In genomic region chr11:97449601-97450293, GRCm38 (mm10) we compare ENCODE assay signal across 7 mouse cellular contexts. TPM values are rescaled to one million over a fixed set of nuclear protein-coding genes. Genes with fewer than 3 reads are reported as not detected.
DNase-seq lines count a peak whose midpoint lies in the region; ATAC-seq and TF ChIP-seq lines count a peak whose summit lies in the region.

No protein-coding gene starts in this region.

- TF ChIP-seq POLR2A in bone marrow, adult 2 months (IDR thresholded peaks at IDR 0.05; ENCODE audit: borderline replicate concordance, control insufficient read depth, low read depth, low read length): no peak

- peak overlapping the region; percentile 38 for H3K4me3 ChIP-seq in bone marrow, adult 2 months (replicated peaks; ENCODE audit: control insufficient read depth, low read depth, low read length)
- peak overlapping the region; percentile 45 for H3K4me3 ChIP-seq in embryonic facial prominence, embryonic 12.5 days
- H3K4me3 ChIP-seq in limb, embryonic 10.5 days: peak overlapping the region; percentile 51
- H3K4me3 ChIP-seq in midbrain, embryonic 11.5 days (ENCODE audit: low read depth, low read length): peak overlapping the region; percentile 40

- TF ChIP-seq CTCF in bone marrow, adult 2 months (IDR thresholded peaks at IDR 0.05; ENCODE audit: control insufficient read depth, insufficient read depth, low read length): no peak

- peak; percentile 82 for ATAC-seq in embryonic facial prominence, embryonic 12.5 days (ENCODE audit: insufficient number of reproducible peaks, insufficient read depth, low FRiP score, low TSS enrichment)
- peak; percentile 57 for ATAC-seq in granulocyte monocyte progenitor cell, adult 5-6 weeks (replicated peaks; ENCODE audit: poor library complexity, severe bottlenecking)
- ATAC-seq in midbrain, embryonic 11.5 days (ENCODE audit: low FRiP score): peak; percentile 88

- peak overlapping the region; percentile 56 for H3K4me2 ChIP-seq in embryonic facial prominence, embryonic 12.5 days (replicated peaks)
- H3K4me2 ChIP-seq in midbrain, embryonic 11.5 days: peak overlapping the region; percentile 58

- peak overlapping the region; percentile 64 for H3K27ac ChIP-seq in bone marrow, adult 2 months (ENCODE audit: control insufficient read depth, insufficient read depth, low read depth, low read length, poor library complexity)
- H3K27ac ChIP-seq in embryonic facial prominence, embryonic 12.5 days: peak overlapping the region; percentile 81
- H3K27ac ChIP-seq in limb, embryonic 10.5 days: peak overlapping the region; percentile 76
- H3K27ac ChIP-seq in midbrain, embryonic 11.5 days (ENCODE audit: low read depth, low read length): no peak overlapping the region

- H3K9ac ChIP-seq in embryonic facial prominence, embryonic 12.5 days: peak overlapping the region; percentile 51
- peak overlapping the region; percentile 67 for H3K9ac ChIP-seq in midbrain, embryonic 11.5 days (ENCODE audit: low read length)

- H3K36me3 ChIP-seq in embryonic facial prominence, embryonic 12.5 days: peaks cover 77% of the 10 kb centered on the region
- H3K36me3 ChIP-seq in limb, embryonic 10.5 days: peaks cover 92% of the 10 kb centered on the region
- H3K36me3 ChIP-seq in midbrain, embryonic 11.5 days (ENCODE audit: control insufficient read depth, insufficient read depth, low read length): no peaks in the 10 kb centered on the region

- H3K27me3 ChIP-seq in embryonic facial prominence, embryonic 12.5 days: no peaks in the 10 kb centered on the region
- H3K27me3 ChIP-seq in limb, embryonic 10.5 days (ENCODE audit: low read depth, poor library complexity, severe bottlenecking): no peaks in the 10 kb centered on the region
- no peaks in the 10 kb centered on the region for H3K27me3 ChIP-seq in midbrain, embryonic 11.5 days (ENCODE audit: control insufficient read depth, insufficient read depth, low read length)

- H3K9me3 ChIP-seq in embryonic facial prominence, embryonic 12.5 days: no peaks in the 10 kb centered on the region
- H3K9me3 ChIP-seq in limb, embryonic 10.5 days (replicated peaks): no peaks in the 10 kb centered on the region
- no peaks in the 10 kb centered on the region for H3K9me3 ChIP-seq in midbrain, embryonic 11.5 days (ENCODE audit: control insufficient read depth, low read length)

- H3K4me1 ChIP-seq in bone marrow, adult 2 months (ENCODE audit: control insufficient read depth, insufficient read depth, low read length): peaks cover 19% of the 10 kb centered on the region
- peaks cover 32% of the 10 kb centered on the region for H3K4me1 ChIP-seq in embryonic facial prominence, embryonic 12.5 days
- peaks cover 42% of the 10 kb centered on the region for H3K4me1 ChIP-seq in limb, embryonic 10.5 days
- peaks cover 14% of the 10 kb centered on the region for H3K4me1 ChIP-seq in midbrain, embryonic 11.5 days (ENCODE audit: control insufficient read depth, insufficient read depth, low read length)

- peak; percentile 77 for DNase-seq in kidney, adult 11 months
- DNase-seq in limb, embryonic 10.5 days (ENCODE audit: low spot score): peak; percentile 81
- DNase-seq in midbrain, embryonic 11.5 days (ENCODE audit: low spot score, missing footprints): peak; percentile 90
- peak; percentile 42 to 73 for DNase-seq in spleen, postnatal 4 days (ENCODE audit: low spot score in 2 of 2)

- WGBS in bone marrow, adult 2 months: 18% methylated on average over 15 of the region's 15 CpGs
- 11% methylated on average over 15 of the region's 15 CpGs for WGBS in embryonic facial prominence, embryonic 12.5 days
- WGBS in limb, embryonic 10.5 days: 19% methylated on average over 15 of the region's 15 CpGs
- WGBS in midbrain, embryonic 11.5 days: 19% methylated on average over 14 of the region's 15 CpGs

RNA-seq across cellular contexts. Expression of gene Arhgap23, which starts 34.4 kb away (rescaled TPM):
- polyA plus RNA-seq in bone marrow, adult 2 months (2011; ENCODE audit: insufficient read depth, insufficient read length, low replicate concordance, missing spikeins): 32.9 and 39.9 TPM in 2 replicates
- 8.5 and 10.1 TPM in 2 replicates for polyA plus RNA-seq in embryonic facial prominence, embryonic 12.5 days (2016; fragmentation: Nextera tagmentation; extraction: Ambion mirVana)
- total RNA-seq in granulocyte monocyte progenitor cell, adult 5-6 weeks (2014; fragmentation: Nextera tagmentation): 9.7 and 13.0 TPM in 2 replicates
- total RNA-seq in granulocyte monocyte progenitor cell, adult 5-6 weeks (2017): 3.4 and 4.0 TPM in 2 replicates
- polyA plus RNA-seq in limb, embryonic 10.5 days (2016; fragmentation: Nextera tagmentation; extraction: Ambion mirVana): 3.5 and 3.9 TPM in 2 replicates
- 2.5 and 2.8 TPM in 2 replicates for polyA plus RNA-seq in midbrain, embryonic 11.5 days (2014; fragmentation: Nextera tagmentation; extraction: Ambion mirVana)

RNA-seq across cellular contexts. Expression of gene 4933428G20Rik, which starts 50.4 kb away (rescaled TPM):
- polyA plus RNA-seq in bone marrow, adult 2 months (2011; ENCODE audit: insufficient read depth, insufficient read length, low replicate concordance, missing spikeins): not detected in 2 replicates
- 1.1 and 1.4 TPM in 2 replicates for polyA plus RNA-seq in embryonic facial prominence, embryonic 12.5 days (2016; fragmentation: Nextera tagmentation; extraction: Ambion mirVana)
- total RNA-seq in granulocyte monocyte progenitor cell, adult 5-6 weeks (2014; fragmentation: Nextera tagmentation): not detected in 2 replicates
- 0.22 TPM in 1 of 2 replicates, not detected in the other for total RNA-seq in granulocyte monocyte progenitor cell, adult 5-6 weeks (2017)
- polyA plus RNA-seq in limb, embryonic 10.5 days (2016; fragmentation: Nextera tagmentation; extraction: Ambion mirVana): 0.49 and 0.54 TPM in 2 replicates
- polyA plus RNA-seq in midbrain, embryonic 11.5 days (2014; fragmentation: Nextera tagmentation; extraction: Ambion mirVana): 0.11 TPM in 1 of 2 replicates, not detected in the other
